Mouse (Mus musculus) lung, postnatal 0 days (tissue): ENCODE results near the gene Sar1b. TPM values are rescaled to one million over a fixed set of nuclear protein-coding genes. Genes with fewer than 3 reads are reported as not detected.
A peak's percentile ranks its signal among the peaks of the same experiment; 100 is the strongest.

Source experiments
- ATAC-seq: fragments of 200-750 bp; cut with Nextera tagmentation; 2 replicates; pipeline ENCODE4 v1.8.0; 2017; ENCODE audit warnings: moderate library complexity
- DNase-seq: peaks from one replicate; pipeline ENCODE4 v3.0.0-alpha.2; 2016; ENCODE audit warnings: low spot score
- H3K27ac ChIP-seq: fragments of 300-500 bp; sonication (generic); 2 replicates; pipeline ENCODE4 v1.5.1; 2014; ENCODE audit warnings: antibody characterized with exemption, mild to moderate bottlenecking, low read length, mixed read lengths
- H3K27me3 ChIP-seq: fragments of 300-500 bp; sonication (generic); replicated peaks from 2 replicates; pipeline ENCODE4 v1.6.1; 2014; ENCODE audit warnings: low read length, mixed read lengths; ENCODE audit not compliant: insufficient read depth
- H3K36me3 ChIP-seq: fragments of 300-500 bp; sonication (generic); 2 replicates; pipeline ENCODE4 v1.6.1; 2014; ENCODE audit warnings: low read length, mixed read lengths; ENCODE audit not compliant: insufficient read depth
- H3K4me1 ChIP-seq: fragments of 300-500 bp; sonication (generic); 2 replicates; pipeline ENCODE4 v1.6.1; 2014; ENCODE audit warnings: antibody characterized with exemption, low read depth, low read length, mixed read lengths; ENCODE audit not compliant: insufficient read depth
- H3K4me2 ChIP-seq: fragments of 300-500 bp; sonication (generic); replicated peaks from 2 replicates; pipeline ENCODE4 v1.6.1; 2014; ENCODE audit warnings: low read depth, mild to moderate bottlenecking, low read length, moderate library complexity, mixed read lengths
- H3K4me3 ChIP-seq: fragments of 300-500 bp; sonication (generic); 2 replicates; pipeline ENCODE4 v1.5.1; 2014; ENCODE audit warnings: low read depth, low read length
- H3K9ac ChIP-seq: fragments of 300-500 bp; sonication (generic); replicated peaks from 2 replicates; pipeline ENCODE4 v1.6.1; 2014; ENCODE audit warnings: low read depth, mild to moderate bottlenecking
- H3K9me3 ChIP-seq: fragments of 300-500 bp; sonication (generic); 2 replicates; pipeline ENCODE4 v1.6.1; 2016; ENCODE audit warnings: low read length, mixed read lengths
- CTCF ChIP-seq: IDR thresholded peaks from 2 replicates; pipeline ENCODE4 v1.5.1; 2016; ENCODE audit warnings: antibody characterized with exemption, mild to moderate bottlenecking
- EP300 ChIP-seq: IDR thresholded peaks from 2 replicates; pipeline ENCODE4 v1.6.1; 2016; ENCODE audit warnings: antibody characterized with exemption, mild to moderate bottlenecking, control low read depth
- WGBS: fragments of 180-500 bp; shearing (Covaris S2); extraction: QIAGEN DNeasy Blood & Tissue Kit; methylation state at CpG from one replicate; pipeline ENCODE4 v1.1.7; 2014; 5-methylcytosine and 5-hydroxymethylcytosine counted together
- polyA plus RNA-seq: library from polyadenylated mRNA; unstranded; fragments of >200 nt; fragmentation: Nextera tagmentation; extraction: Ambion mirVana; gene quantifications from 2 replicates; pipeline ENCODE4 v1.2.1, GENCODE M21; 2015

Gene Sar1b
- polyA plus RNA-seq, 1 experiment from 2014 or later = 125 TPM

DNA sequence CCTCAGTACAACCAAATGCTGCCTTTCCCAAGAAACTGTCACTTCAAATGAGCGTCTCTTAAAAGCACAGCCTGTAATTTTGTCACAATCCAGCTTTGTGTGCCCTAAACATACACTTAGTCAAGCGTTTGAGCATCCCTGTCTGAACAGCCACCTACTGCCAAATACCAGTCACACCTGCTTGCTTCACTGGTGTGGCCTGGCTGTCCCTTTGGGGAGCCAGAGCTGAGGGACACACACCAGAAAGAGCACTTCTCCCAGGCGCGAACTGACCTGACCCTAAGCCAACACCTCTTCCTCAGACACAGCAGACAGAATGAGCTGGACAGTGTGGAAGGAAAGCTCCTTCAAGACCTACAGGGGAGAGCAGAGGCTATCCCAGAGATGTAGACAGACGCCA, 69.5 kb downstream of the Sar1b start:
- H3K4me3 ChIP-seq = no peak overlapping the region
- H3K4me1 ChIP-seq = no peaks in the 10 kb centered on the region
- ATAC-seq (no peak), DNase-seq (no peak)
- WGBS = 75% methylated on average over 5 of the region's 5 CpGs
- H3K9me3 ChIP-seq = no peaks in the 10 kb centered on the region
- peaks cover 24% of the 10 kb centered on the region for H3K36me3 ChIP-seq
- no peak overlapping the region for H3K4me2 ChIP-seq
- TF ChIP-seq CTCF = no peak
- no peak for TF ChIP-seq EP300
- H3K9ac ChIP-seq = no peak overlapping the region
- no peaks in the 10 kb centered on the region for H3K27me3 ChIP-seq
- peak overlapping the region; percentile 26; the same call in 1 of the 2 replicates for H3K27ac ChIP-seq

DNA sequence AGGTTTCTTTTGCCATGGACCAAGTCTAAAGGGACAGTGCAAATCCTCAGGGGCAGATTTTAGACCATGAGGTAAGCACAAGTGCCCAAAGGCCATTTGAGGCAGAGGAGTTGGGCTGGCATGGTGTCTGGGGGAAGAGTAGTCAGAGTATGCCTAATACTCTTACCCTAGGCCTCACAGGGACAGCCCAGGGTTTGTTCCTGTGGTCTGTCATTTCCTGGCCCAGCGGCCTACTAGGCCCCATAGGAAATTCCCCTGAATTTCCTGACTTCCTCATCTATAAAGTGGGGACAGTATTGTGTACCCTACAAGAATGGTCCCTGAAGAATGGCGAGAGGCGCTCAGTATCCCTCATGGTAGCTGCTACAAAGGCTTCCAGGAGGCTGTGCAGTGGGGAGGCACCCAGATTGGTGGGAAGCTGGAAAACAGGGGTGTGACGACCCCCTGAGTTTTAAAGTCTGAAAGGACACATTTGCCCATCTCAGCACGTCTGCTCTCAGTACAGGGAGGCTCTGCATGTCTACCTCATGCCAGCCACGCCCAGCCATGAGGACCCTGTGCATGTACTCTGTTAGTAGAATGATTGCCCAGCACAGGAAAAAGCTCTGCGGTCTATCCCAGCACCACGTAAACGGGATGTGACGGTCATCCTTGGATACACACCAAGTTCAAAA, 70.0 kb downstream of the Sar1b start:
- no peak overlapping the region for H3K4me3 ChIP-seq
- DNase-seq (no peak), ATAC-seq (no peak)
- H3K27ac ChIP-seq = peak overlapping the region; percentile 26; the same call in 1 of the 2 replicates
- H3K9me3 ChIP-seq = no peaks in the 10 kb centered on the region
- no peak overlapping the region for H3K4me2 ChIP-seq
- H3K36me3 ChIP-seq = peaks cover 20% of the 10 kb centered on the region
- WGBS = 75% methylated on average over 10 of the region's 10 CpGs
- H3K4me1 ChIP-seq = no peaks in the 10 kb centered on the region
- TF ChIP-seq CTCF (no peak), EP300 (no peak)
- H3K27me3 ChIP-seq = no peaks in the 10 kb centered on the region
- no peak overlapping the region for H3K9ac ChIP-seq

DNA sequence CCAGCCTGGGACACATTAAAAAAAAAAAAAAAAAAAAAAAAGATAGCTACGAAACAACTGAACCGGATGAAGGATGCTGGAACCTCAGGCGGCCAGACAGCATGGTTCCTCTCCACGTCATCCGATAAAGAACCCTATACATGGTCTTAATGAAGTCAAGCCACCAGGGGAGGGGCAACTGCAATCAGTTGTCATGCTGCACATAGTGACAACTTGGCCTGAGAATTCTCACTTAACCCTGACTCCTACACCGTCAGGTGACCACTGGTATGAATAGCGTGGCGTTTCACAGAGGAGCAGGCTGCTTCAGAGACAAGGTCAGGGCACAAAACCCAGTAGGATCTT, 70.6 kb downstream of the Sar1b start:
- DNase-seq (no peak), ATAC-seq (no peak)
- H3K9ac ChIP-seq = no peak overlapping the region
- 91% methylated on average over 8 of the region's 8 CpGs for WGBS
- no peaks in the 10 kb centered on the region for H3K27me3 ChIP-seq
- no peak overlapping the region for H3K4me2 ChIP-seq
- no peaks in the 10 kb centered on the region for H3K4me1 ChIP-seq
- H3K36me3 ChIP-seq = peaks cover 20% of the 10 kb centered on the region
- H3K4me3 ChIP-seq = no peak overlapping the region
- TF ChIP-seq CTCF (no peak), EP300 (no peak)
- H3K27ac ChIP-seq = no peak overlapping the region
- H3K9me3 ChIP-seq = no peaks in the 10 kb centered on the region

DNA sequence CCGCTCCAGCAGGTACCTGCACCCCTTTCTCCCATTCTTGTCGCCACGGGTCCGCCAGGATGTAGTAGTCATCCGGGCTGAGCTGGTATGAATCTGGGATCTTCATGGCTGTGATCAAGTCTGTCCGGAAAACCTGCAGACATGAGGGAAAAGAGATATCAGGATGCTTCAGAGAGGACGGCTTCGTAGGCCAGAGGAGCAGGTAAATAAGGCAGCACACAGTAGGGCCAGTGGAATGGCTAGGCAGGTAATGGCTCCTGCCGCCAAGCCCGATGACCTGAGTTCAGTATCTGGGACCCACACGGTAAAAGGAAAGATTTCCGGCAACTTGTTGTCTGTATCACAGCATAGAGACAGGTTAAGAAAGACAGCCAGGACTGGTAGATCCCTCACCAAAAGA, 72.1 kb downstream of the Sar1b start:
- H3K9me3 ChIP-seq = no peaks in the 10 kb centered on the region
- DNase-seq = no peak
- H3K27me3 ChIP-seq = no peaks in the 10 kb centered on the region
- TF ChIP-seq EP300 (no peak), CTCF (no peak)
- H3K4me1 ChIP-seq = no peaks in the 10 kb centered on the region
- H3K9ac ChIP-seq = no peak overlapping the region
- no peak overlapping the region for H3K4me3 ChIP-seq
- H3K36me3 ChIP-seq = peaks cover 23% of the 10 kb centered on the region
- WGBS = 96% methylated on average over 12 of the region's 12 CpGs
- H3K4me2 ChIP-seq = no peak overlapping the region
- no peak overlapping the region for H3K27ac ChIP-seq
- no peak for ATAC-seq

- 78% methylated on average over 6 of the region's 6 CpGs for WGBS
- Histone ChIP-seq H3K4me3 (no peak overlapping the region), H3K9me3 (no peaks in the 10 kb centered on the region), H3K9ac (no peak overlapping the region), H3K27ac (no peak overlapping the region), H3K27me3 (no peaks in the 10 kb centered on the region), H3K4me1 (no peaks in the 10 kb centered on the region), H3K36me3 (peaks cover 17% of the 10 kb centered on the region; the same call in 1 of the 2 replicates), H3K4me2 (no peak overlapping the region)
- ATAC-seq (peak; percentile 52; the same call in 1 of the 2 replicates), DNase-seq (no peak)
- TF ChIP-seq EP300 (no peak), CTCF (no peak)
These were observed 73.0 kb downstream of the Sar1b start for GRCm38 (mm10) chr11:51836506-51836905.

DNA sequence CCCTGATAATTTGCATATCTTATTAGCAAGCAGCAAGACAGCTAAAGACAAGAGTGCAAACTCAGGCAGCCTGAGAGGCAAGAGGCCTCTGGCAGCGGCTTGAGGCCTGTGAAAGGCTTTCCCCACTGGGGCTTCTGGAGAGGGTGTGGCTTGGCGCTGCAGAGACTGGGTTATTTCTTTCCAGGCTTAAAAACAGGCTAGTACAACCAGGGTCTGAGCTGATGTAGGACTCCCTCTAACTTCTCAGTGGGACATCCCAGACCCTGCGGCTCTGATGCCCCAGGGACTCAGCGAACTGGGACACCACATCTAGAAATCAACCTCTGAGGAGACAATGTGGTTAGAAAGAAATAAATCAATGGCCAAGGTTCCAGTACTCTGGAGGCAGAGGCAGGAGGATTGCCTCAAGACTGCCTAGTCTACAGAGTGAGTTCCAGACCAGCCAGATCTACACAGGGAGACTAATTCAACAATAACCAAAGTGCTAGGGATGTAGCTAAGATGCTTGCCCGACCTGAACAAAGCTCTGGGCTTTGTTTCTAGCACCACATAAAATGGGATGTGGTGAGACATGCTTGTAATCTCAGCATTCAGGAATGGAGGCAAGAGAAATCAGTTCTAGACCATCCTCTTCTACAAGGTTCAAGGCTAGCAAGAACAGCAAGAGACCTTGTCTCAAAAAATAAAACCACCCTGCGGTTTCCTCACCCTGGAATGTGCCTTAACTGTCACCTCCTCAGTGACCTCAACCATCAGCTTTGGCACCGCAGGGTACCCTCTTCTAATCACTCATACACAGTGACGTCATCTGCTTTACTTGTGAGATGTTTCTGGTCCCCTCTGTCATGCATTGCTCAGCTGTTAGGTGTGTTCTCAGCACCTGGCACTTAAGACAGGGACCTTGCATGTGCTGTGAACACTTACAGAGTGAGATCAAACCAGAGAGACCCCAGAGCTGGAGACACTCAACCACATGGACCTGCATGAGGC, 74.0 kb downstream of the Sar1b start:
- H3K27ac ChIP-seq = no peak overlapping the region
- no peak overlapping the region for H3K4me2 ChIP-seq
- H3K4me3 ChIP-seq = no peak overlapping the region
- no peak for TF ChIP-seq EP300
- TF ChIP-seq CTCF = no peak
- no peaks in the 10 kb centered on the region for H3K4me1 ChIP-seq
- no peaks in the 10 kb centered on the region for H3K9me3 ChIP-seq
- ATAC-seq = no peak
- H3K36me3 ChIP-seq = peaks cover 17% of the 10 kb centered on the region; the same call in 1 of the 2 replicates
- H3K27me3 ChIP-seq = no peaks in the 10 kb centered on the region
- DNase-seq = no peak
- 74% methylated on average over 8 of the region's 8 CpGs for WGBS
- H3K9ac ChIP-seq = no peak overlapping the region
